Mouse (Mus musculus): ENCODE results near the gene Zfp64. TPM values are rescaled to one million over a fixed set of nuclear protein-coding genes. Genes with fewer than 3 reads are reported as not detected.

Gene Zfp64
- total RNA-seq, 2 experiments from 2014 or later, result 11.7 to 12.1 TPM

GRCm38 (mm10) chr2:168904188-168904587 is 51.2 kb downstream of the Zfp64 start:
- DNase-seq, result peak; percentile 50 to 65
- intact Hi-C loops (cut with DNase I), result no loop called here

- peak in 1 of 2 experiments; percentile 52 for DNase-seq
- intact Hi-C loops (cut with DNase I), result no loop called here
Observed at GRCm38 (mm10) chr2:168902634-168903033, 52.8 kb downstream of the Zfp64 start.

- intact Hi-C loops (cut with DNase I), result no loop called here
- DNase-seq, result peak in 1 of 2 experiments; percentile 33
Observed at GRCm38 (mm10) chr2:168897906-168898305, 57.5 kb downstream of the Zfp64 start.

- intact Hi-C loops (cut with DNase I), result no loop called here
- no peak for DNase-seq
Observed at GRCm38 (mm10) chr2:168895531-168895930, 59.9 kb downstream of the Zfp64 start.

- intact Hi-C loops (cut with DNase I), result no loop called here
Observed at GRCm38 (mm10) chr2:168894738-168895137, 60.6 kb downstream of the Zfp64 start.

GRCm38 (mm10) chr2:168892057-168892456 is 63.3 kb downstream of the Zfp64 start:
- no peak for DNase-seq
- intact Hi-C loops (cut with DNase I), result no loop called here

More at GRCm38 (mm10) chr2:168894738-168895137, 60.6 kb downstream of the Zfp64 start:
- no peak for DNase-seq

GRCm38 (mm10) chr2:168884641-168885040 is 70.7 kb downstream of the Zfp64 start:
- intact Hi-C loops (cut with DNase I), result no loop called here
- no peak for DNase-seq

- no peak for DNase-seq
- intact Hi-C loops (cut with DNase I), result no loop called here
Observed at GRCm38 (mm10) chr2:168882997-168883396, 72.4 kb downstream of the Zfp64 start.

GRCm38 (mm10) chr2:168881927-168882326 is 73.5 kb downstream of the Zfp64 start:
- intact Hi-C loops (cut with DNase I), result no loop called here
- peak in 1 of 2 experiments; percentile 15 for DNase-seq

- intact Hi-C loops (cut with DNase I), result loop anchor here (10.0 kb wide), 1 partner anchor 115 kb away; the partner anchor contains the start of gene Sall4
- DNase-seq, result no peak
Observed at GRCm38 (mm10) chr2:168879573-168879972, 75.8 kb downstream of the Zfp64 start.

GRCm38 (mm10) chr2:168878708-168879107 is 76.7 kb downstream of the Zfp64 start:
- no peak for DNase-seq
- intact Hi-C loops (cut with DNase I), result loop anchor here (10.0 kb wide), 1 partner anchor 114 kb away; the partner anchor contains the start of gene Sall4

- no peak for DNase-seq
- intact Hi-C loops (cut with DNase I), result loop anchor here (10.0 kb wide), 1 partner anchor 113 kb away; the partner anchor contains the start of gene Sall4
Observed at GRCm38 (mm10) chr2:168878158-168878557, 77.2 kb downstream of the Zfp64 start.

GRCm38 (mm10) chr2:168876631-168877030 is 78.8 kb downstream of the Zfp64 start:
- DNase-seq, result no peak
- intact Hi-C loops (cut with DNase I), result loop anchor here (10.0 kb wide), 1 partner anchor 112 kb away; the partner anchor contains the start of gene Sall4

- intact Hi-C loops (cut with DNase I), result loop anchor here (5.0 to 10.0 kb wide), 2 partner anchors 110 to 182 kb away; partner anchors contain the start of gene Sall4
- DNase-seq, result no peak
Observed at GRCm38 (mm10) chr2:168874498-168874897, 80.9 kb downstream of the Zfp64 start.

GRCm38 (mm10) chr2:168871767-168872511 is 83.4 kb downstream of the Zfp64 start:
- intact Hi-C loops (cut with DNase I), result loop anchor here (5.0 to 10.0 kb wide), 2 partner anchors 107 to 180 kb away; partner anchors contain the start of gene Sall4
- DNase-seq, result no peak

- peak; percentile 8 to 22 for DNase-seq
Observed at GRCm38 (mm10) chr2:168870480-168870879, 84.9 kb downstream of the Zfp64 start.

GRCm38 (mm10) chr2:168866942-168867341 is 88.4 kb downstream of the Zfp64 start:
- intact Hi-C loops (cut with DNase I), result no loop called here
- no peak for DNase-seq

More at GRCm38 (mm10) chr2:168870480-168870879, 84.9 kb downstream of the Zfp64 start:
- intact Hi-C loops (cut with DNase I), result loop anchor here (5.0 to 10.0 kb wide), 2 partner anchors 106 to 178 kb away; partner anchors contain the start of gene Sall4

- no peak for DNase-seq
- intact Hi-C loops (cut with DNase I), result no loop called here
Observed at GRCm38 (mm10) chr2:168866436-168866835, 89.0 kb downstream of the Zfp64 start.

- intact Hi-C loops (cut with DNase I), result no loop called here
Observed at GRCm38 (mm10) chr2:168864905-168865304, 90.5 kb downstream of the Zfp64 start.

GRCm38 (mm10) chr2:168862694-168863093 is 92.7 kb downstream of the Zfp64 start:
- intact Hi-C loops (cut with DNase I), result no loop called here
- DNase-seq, result no peak

More at GRCm38 (mm10) chr2:168864905-168865304, 90.5 kb downstream of the Zfp64 start:
- no peak for DNase-seq

GRCm38 (mm10) chr2:168860922-168861740 is 94.3 kb downstream of the Zfp64 start:
- no peak for DNase-seq
- intact Hi-C loops (cut with DNase I), result no loop called here

Data from heart, postnatal 10 days (tissue).